Mouse (Mus musculus): Measurements from ENCODE around the gene Tjp2.

DNA sequence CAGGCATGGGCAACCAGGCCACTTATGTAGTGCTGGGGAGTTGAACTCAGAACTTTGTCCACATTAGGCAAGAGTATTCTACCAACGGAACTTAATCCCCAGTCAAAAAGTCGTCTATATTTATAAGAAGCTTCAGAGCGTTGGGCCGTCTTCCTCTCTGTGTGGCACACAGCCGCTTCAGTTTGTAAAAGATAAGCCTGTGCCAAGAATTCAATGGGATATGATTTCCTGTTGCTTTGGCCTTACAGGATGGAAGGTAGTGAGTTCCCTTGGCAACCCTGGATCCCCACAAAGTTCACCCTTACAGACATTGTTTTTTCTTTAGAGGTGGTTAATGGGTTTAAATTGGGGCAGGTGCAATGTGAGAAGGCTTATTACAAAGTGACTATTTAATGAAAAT is 33.5 kb upstream of the Tjp2 start:
- no peak for TF ChIP-seq POLR2A (IDR thresholded peaks at IDR 0.05; ENCODE audit: insufficient read depth, low read depth, low read length)
- TF ChIP-seq EP300 (IDR thresholded peaks at IDR 0.05; ENCODE audit: insufficient read depth, low read depth, low read length), result 0 out of 2 replicates have a peak, but pooled peaks have one; percentile 15
- TF ChIP-seq CTCF (IDR thresholded peaks at IDR 0.05), result no peak

All from heart, adult 2 months (tissue).